Mouse (Mus musculus): ENCODE results near the gene Cldn18. TPM values are rescaled to one million over a fixed set of nuclear protein-coding genes. Genes with fewer than 3 reads are reported as not detected.

Gene Cldn18
- total RNA-seq, 1 experiment = 0.09 TPM

DNA sequence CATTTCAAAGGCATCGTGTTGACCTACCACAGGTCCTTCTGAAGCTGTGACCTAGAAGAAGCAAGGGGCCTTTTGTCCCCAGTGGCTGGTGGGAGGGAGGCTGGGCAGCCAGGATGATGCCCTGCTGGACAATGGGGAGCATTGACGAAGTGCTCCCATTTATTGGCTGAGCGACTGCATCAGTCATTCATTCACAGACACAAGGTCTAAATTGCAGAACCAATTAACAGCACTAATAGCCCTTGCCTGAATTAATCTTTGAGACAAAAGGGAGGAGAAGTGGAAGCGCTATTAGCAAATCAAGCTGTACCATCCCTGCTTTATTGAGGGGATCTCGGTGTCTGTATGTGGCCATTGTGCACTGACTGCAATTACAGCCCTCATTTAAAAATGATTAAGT lies 27.5 kb upstream of the Cldn18 start:
- TF ChIP-seq ZNF384 (IDR thresholded peaks at IDR 0.05; ENCODE audit: low read depth, low read length) (no peak), CHD2 (IDR thresholded peaks at IDR 0.05; ENCODE audit: low read depth, low read length) (no peak), ZC3H11A (IDR thresholded peaks at IDR 0.05; ENCODE audit: borderline replicate concordance, low read depth, low read length) (no peak), HCFC1 (IDR thresholded peaks at IDR 0.05; ENCODE audit: borderline replicate concordance, insufficient read depth, low read length) (no peak), MAFK (IDR thresholded peaks at IDR 0.05; ENCODE audit: insufficient read depth, low read depth, low read length) (no peak)
- no peak overlapping the region for H3K4me3 ChIP-seq (ENCODE audit: insufficient read depth in 1 of 2, low read depth in 1 of 2, low read length in 2 of 2, poor library complexity in 1 of 2, severe bottlenecking in 1 of 2)
- no peaks in the 10 kb centered on the region for H3K4me1 ChIP-seq (ENCODE audit: control insufficient read depth in 2 of 2, insufficient read depth in 2 of 2, low read length in 2 of 2, poor library complexity in 1 of 2)
- H3K36me3 ChIP-seq (ENCODE audit: control insufficient read depth, insufficient read depth, low read length, poor library complexity, severe bottlenecking) = no peaks in the 10 kb centered on the region
- H3K27ac ChIP-seq (ENCODE audit: insufficient read depth, low read depth, low read length, poor library complexity, severe bottlenecking) = no peak overlapping the region
- H3K9me3 ChIP-seq (ENCODE audit: control insufficient read depth, insufficient read depth, low read depth, low read length) = peaks cover 5% of the 10 kb centered on the region; the same call in 1 of the 2 replicates
- in situ Hi-C loops (cut with MboI; ENCODE audit: low sequenced_read_pairs in 2 of 2, unreplicated experiment in 2 of 2) = no loop called here
- H3K9ac ChIP-seq (ENCODE audit: insufficient read depth, low read depth, low read length, poor library complexity, severe bottlenecking) = no peak overlapping the region
- no peak for DNase-seq (ENCODE audit: low read depth, low spot score)

DNA sequence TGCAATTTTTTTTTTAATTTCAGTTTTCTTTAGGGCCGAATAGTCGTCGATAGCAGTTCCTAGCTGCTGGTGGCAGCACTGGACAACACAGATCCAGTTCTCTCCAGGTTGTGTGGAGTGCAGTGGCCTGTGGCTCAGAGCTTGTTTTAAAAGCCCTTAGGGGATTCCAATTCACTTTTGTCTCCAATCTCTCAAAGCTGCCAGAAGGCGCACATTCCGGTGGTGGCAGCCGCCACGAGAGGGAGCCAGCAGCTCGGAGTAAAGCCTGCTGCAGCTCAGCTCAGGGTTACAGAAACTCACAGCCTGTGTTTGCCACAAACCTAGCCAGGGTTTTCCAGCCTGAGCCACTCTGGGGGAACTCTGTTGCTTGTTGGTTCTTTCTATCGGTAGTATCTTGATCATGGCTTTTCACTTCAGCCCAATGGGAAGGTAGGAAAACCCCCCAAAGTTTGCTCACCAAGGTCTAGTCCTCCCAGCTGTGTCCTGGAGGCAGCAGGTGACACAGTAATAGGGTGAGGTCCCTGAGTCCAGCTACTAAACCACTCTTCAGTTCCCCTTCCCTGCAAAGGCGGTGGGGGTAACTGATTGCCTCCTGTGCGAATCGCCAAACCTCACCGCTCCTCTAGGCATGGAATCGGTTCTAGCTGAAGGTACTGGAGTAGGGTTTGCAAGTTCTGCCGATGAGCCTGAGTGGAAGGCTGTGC lies 13.0 kb upstream of the Cldn18 start:
- no peak overlapping the region for H3K9ac ChIP-seq (ENCODE audit: insufficient read depth, low read depth, low read length, poor library complexity, severe bottlenecking)
- H3K4me3 ChIP-seq (ENCODE audit: insufficient read depth in 1 of 2, low read depth in 1 of 2, low read length in 2 of 2, poor library complexity in 1 of 2, severe bottlenecking in 1 of 2) = no peak overlapping the region
- H3K4me1 ChIP-seq (ENCODE audit: control insufficient read depth in 2 of 2, insufficient read depth in 2 of 2, low read length in 2 of 2, poor library complexity in 1 of 2) = peaks cover 0 to 3% of the 10 kb centered on the region in 2 experiments; a peak in 1 of 4 replicates
- H3K36me3 ChIP-seq (ENCODE audit: control insufficient read depth, insufficient read depth, low read length, poor library complexity, severe bottlenecking) = no peaks in the 10 kb centered on the region
- no peak overlapping the region for H3K27ac ChIP-seq (ENCODE audit: insufficient read depth, low read depth, low read length, poor library complexity, severe bottlenecking)
- TF ChIP-seq CHD2 (IDR thresholded peaks at IDR 0.05; ENCODE audit: low read depth, low read length) = no peak
- 0 out of 2 replicates have a peak, but pooled peaks have one; percentile 5 for TF ChIP-seq MAFK (IDR thresholded peaks at IDR 0.05; ENCODE audit: insufficient read depth, low read depth, low read length)
- TF ChIP-seq ZNF384 (IDR thresholded peaks at IDR 0.05; ENCODE audit: low read depth, low read length) = no peak
- peak; percentile 57; the same call in 1 of the 2 replicates for TF ChIP-seq HCFC1 (IDR thresholded peaks at IDR 0.05; ENCODE audit: borderline replicate concordance, insufficient read depth, low read length)
- H3K9me3 ChIP-seq (ENCODE audit: control insufficient read depth, insufficient read depth, low read depth, low read length) = peaks cover 8% of the 10 kb centered on the region
- in situ Hi-C loops (cut with MboI; ENCODE audit: low sequenced_read_pairs in 2 of 2, unreplicated experiment in 2 of 2) = no loop called here
- DNase-seq (ENCODE audit: low read depth, low spot score) = peak; percentile 72

DNA sequence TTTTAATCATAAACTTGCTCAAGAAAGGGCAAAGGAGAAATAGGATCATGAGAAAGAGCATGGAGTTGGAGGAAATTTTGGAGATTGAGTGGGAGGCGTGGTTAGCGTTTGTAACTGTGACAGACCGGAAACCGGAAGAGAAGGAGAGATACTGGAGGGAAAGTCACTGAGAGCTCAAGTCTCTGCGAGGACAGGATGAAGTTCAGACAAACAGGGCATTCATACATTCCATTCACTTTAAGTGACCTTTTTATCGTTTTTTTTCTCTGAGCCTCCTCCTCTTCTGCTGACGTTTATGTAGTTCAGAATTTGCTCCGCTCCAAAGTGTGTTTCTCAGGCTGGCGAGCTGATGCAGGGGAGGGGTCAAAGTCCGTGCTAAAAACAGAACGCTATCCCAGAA lies 10.8 kb upstream of the Cldn18 start:
- no peak overlapping the region for H3K4me3 ChIP-seq (ENCODE audit: insufficient read depth in 1 of 2, low read depth in 1 of 2, low read length in 2 of 2, poor library complexity in 1 of 2, severe bottlenecking in 1 of 2)
- no peaks in the 10 kb centered on the region for H3K9me3 ChIP-seq (ENCODE audit: control insufficient read depth, insufficient read depth, low read depth, low read length)
- no peaks in the 10 kb centered on the region for H3K36me3 ChIP-seq (ENCODE audit: control insufficient read depth, insufficient read depth, low read length, poor library complexity, severe bottlenecking)
- in situ Hi-C loops (cut with MboI; ENCODE audit: low sequenced_read_pairs in 2 of 2, unreplicated experiment in 2 of 2) = no loop called here
- TF ChIP-seq HCFC1 (IDR thresholded peaks at IDR 0.05; ENCODE audit: borderline replicate concordance, insufficient read depth, low read length) = no peak
- H3K9ac ChIP-seq (ENCODE audit: insufficient read depth, low read depth, low read length, poor library complexity, severe bottlenecking) = no peak overlapping the region
- peaks cover 0 to 3% of the 10 kb centered on the region in 2 experiments; a peak in 1 of 4 replicates for H3K4me1 ChIP-seq (ENCODE audit: control insufficient read depth in 2 of 2, insufficient read depth in 2 of 2, low read length in 2 of 2, poor library complexity in 1 of 2)
- H3K27ac ChIP-seq (ENCODE audit: insufficient read depth, low read depth, low read length, poor library complexity, severe bottlenecking) = no peak overlapping the region
- DNase-seq (ENCODE audit: low read depth, low spot score) = no peak

DNA sequence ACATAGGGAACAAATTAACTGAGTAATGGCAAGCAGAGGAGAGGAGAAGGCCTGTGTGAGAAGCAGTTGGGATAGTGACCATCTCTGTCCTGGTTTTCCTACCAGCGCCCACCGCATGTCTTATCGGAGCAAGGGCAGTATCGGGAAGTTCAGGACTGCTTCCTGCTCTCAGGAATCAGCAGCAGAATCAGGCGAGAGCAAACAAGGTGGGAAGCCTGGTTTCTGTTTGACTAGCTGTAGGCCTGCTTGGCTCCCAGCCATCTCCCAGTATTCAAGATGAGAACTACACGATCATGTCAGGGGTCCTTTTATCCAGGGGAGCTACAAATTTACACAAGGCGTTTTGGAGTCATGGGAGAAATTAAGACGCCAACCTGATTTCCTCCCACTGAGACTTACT lies 8.2 kb upstream of the Cldn18 start:
- in situ Hi-C loops (cut with MboI; ENCODE audit: low sequenced_read_pairs in 2 of 2, unreplicated experiment in 2 of 2) = no loop called here
- H3K4me1 ChIP-seq (ENCODE audit: control insufficient read depth in 2 of 2, insufficient read depth in 2 of 2, low read length in 2 of 2, poor library complexity in 1 of 2) = no peaks in the 10 kb centered on the region; a peak in 1 of 4 replicates

DNA sequence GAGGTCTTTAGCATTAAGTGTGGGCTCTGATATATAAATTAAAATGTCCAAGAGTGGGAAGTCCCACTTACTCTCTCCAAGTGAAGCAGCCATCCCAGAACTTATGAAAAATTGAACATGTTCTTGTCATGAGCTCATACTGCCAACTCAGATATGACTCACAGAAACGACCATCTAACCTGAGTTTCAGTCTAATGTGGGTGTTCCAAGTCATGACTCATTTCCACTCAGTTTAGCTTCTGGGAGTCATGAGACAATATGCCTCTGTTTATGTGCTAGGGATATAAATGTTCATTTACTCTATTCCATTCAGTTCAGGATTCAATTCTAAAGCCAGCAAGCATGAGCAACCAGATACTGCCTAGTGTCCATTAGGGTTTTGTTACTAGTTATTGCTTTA lies 2.9 kb upstream of the Cldn18 start:
- no peak overlapping the region for H3K27ac ChIP-seq (ENCODE audit: insufficient read depth, low read depth, low read length, poor library complexity, severe bottlenecking)
- no peaks in the 10 kb centered on the region for H3K4me1 ChIP-seq (ENCODE audit: control insufficient read depth in 2 of 2, insufficient read depth in 2 of 2, low read length in 2 of 2, poor library complexity in 1 of 2)
- no peak overlapping the region for H3K9ac ChIP-seq (ENCODE audit: insufficient read depth, low read depth, low read length, poor library complexity, severe bottlenecking)
- in situ Hi-C loops (cut with MboI; ENCODE audit: low sequenced_read_pairs in 2 of 2, unreplicated experiment in 2 of 2) = no loop called here
- DNase-seq (ENCODE audit: low read depth, low spot score) = no peak
- H3K9me3 ChIP-seq (ENCODE audit: control insufficient read depth, insufficient read depth, low read depth, low read length) = no peaks in the 10 kb centered on the region
- H3K4me3 ChIP-seq (ENCODE audit: insufficient read depth in 1 of 2, low read depth in 1 of 2, low read length in 2 of 2, poor library complexity in 1 of 2, severe bottlenecking in 1 of 2) = no peak overlapping the region
- TF ChIP-seq CHD2 (IDR thresholded peaks at IDR 0.05; ENCODE audit: low read depth, low read length) = no peak
- no peak for TF ChIP-seq ZC3H11A (IDR thresholded peaks at IDR 0.05; ENCODE audit: borderline replicate concordance, low read depth, low read length)
- TF ChIP-seq HCFC1 (IDR thresholded peaks at IDR 0.05; ENCODE audit: borderline replicate concordance, insufficient read depth, low read length) = no peak
- no peak for TF ChIP-seq ZNF384 (IDR thresholded peaks at IDR 0.05; ENCODE audit: low read depth, low read length)
- TF ChIP-seq MAFK (IDR thresholded peaks at IDR 0.05; ENCODE audit: insufficient read depth, low read depth, low read length) = no peak
- no peaks in the 10 kb centered on the region for H3K36me3 ChIP-seq (ENCODE audit: control insufficient read depth, insufficient read depth, low read length, poor library complexity, severe bottlenecking)

More for the DNA sequence above, 8.2 kb upstream of the Cldn18 start:
- H3K36me3 ChIP-seq (ENCODE audit: control insufficient read depth, insufficient read depth, low read length, poor library complexity, severe bottlenecking) = no peaks in the 10 kb centered on the region
- no peak overlapping the region for H3K9ac ChIP-seq (ENCODE audit: insufficient read depth, low read depth, low read length, poor library complexity, severe bottlenecking)
- TF ChIP-seq MAFK (IDR thresholded peaks at IDR 0.05; ENCODE audit: insufficient read depth, low read depth, low read length) (no peak), ZC3H11A (IDR thresholded peaks at IDR 0.05; ENCODE audit: borderline replicate concordance, low read depth, low read length) (no peak), CHD2 (IDR thresholded peaks at IDR 0.05; ENCODE audit: low read depth, low read length) (no peak), HCFC1 (IDR thresholded peaks at IDR 0.05; ENCODE audit: borderline replicate concordance, insufficient read depth, low read length) (no peak), ZNF384 (IDR thresholded peaks at IDR 0.05; ENCODE audit: low read depth, low read length) (no peak)
- DNase-seq (ENCODE audit: low read depth, low spot score) = no peak
- H3K4me3 ChIP-seq (ENCODE audit: insufficient read depth in 1 of 2, low read depth in 1 of 2, low read length in 2 of 2, poor library complexity in 1 of 2, severe bottlenecking in 1 of 2) = no peak overlapping the region
- no peaks in the 10 kb centered on the region for H3K9me3 ChIP-seq (ENCODE audit: control insufficient read depth, insufficient read depth, low read depth, low read length)
- no peak overlapping the region for H3K27ac ChIP-seq (ENCODE audit: insufficient read depth, low read depth, low read length, poor library complexity, severe bottlenecking)

Measured in ES-E14 (cell line).